Mouse (Mus musculus): ENCODE measurements around the gene Slc4a8. TPM values are rescaled to one million over a fixed set of nuclear protein-coding genes. Genes with fewer than 3 reads are reported as not detected.
"Not testable (repeated sequence)": the region's sequence is repeated elsewhere in the genome, so short reads cannot be mapped to it uniquely, and the experiment has no call there.

Gene Slc4a8
- total RNA-seq, 2 experiments from 2014 or later: 6.1 to 7.9 TPM

GRCm38 (mm10) chr15:100743238-100743637 lies 18.3 kb upstream of the Slc4a8 start:
- DNase-seq: no peak

GRCm38 (mm10) chr15:100746478-100747120 lies 14.9 kb upstream of the Slc4a8 start:
- DNase-seq: peak in 1 of 2 experiments; percentile 35

- peak in 1 of 2 experiments; percentile 25 for DNase-seq
Measured at GRCm38 (mm10) chr15:100747121-100747963, 14.2 kb upstream of the Slc4a8 start.

GRCm38 (mm10) chr15:100748584-100748983 lies 13.0 kb upstream of the Slc4a8 start:
- DNase-seq: no peak

DNA sequence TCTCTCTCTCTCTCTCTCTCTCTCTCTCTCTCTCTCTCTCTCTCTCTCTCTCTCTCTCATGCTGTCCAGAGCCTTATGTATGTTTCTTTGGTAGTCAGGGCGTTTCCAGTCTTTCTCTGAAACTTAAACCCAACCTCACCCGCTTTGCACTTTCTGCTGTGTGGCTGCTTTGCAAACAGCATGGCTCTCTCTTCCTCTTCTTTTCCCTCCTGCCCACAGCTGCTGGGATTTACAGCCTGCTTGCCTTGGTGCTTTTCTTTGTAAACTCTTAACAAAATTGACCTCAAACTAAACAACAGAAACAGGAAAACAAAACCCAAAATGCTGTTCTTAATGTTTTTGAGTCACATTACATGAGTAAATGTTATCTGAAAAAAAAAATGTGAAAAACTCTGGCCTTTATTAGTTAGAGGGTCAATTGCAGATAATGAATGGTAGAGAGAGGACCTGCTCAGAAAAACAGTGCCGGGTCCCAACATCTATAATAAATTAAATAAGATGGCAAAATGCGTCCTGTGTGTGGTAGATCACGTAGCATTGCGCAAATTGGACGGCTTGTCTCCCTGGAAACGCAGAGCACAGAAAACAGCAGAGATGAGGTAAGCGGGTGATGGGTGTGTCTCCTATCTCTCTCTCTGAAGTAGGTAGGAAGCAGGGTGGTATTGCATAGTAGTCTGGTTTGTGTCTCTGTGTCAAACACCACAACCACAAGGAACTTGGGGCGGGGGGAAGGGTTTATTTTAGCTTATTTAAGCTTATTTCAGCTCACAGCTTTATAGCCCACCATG lies 11.6 kb upstream of the Slc4a8 start:
- DNase-seq: no peak

DNA sequence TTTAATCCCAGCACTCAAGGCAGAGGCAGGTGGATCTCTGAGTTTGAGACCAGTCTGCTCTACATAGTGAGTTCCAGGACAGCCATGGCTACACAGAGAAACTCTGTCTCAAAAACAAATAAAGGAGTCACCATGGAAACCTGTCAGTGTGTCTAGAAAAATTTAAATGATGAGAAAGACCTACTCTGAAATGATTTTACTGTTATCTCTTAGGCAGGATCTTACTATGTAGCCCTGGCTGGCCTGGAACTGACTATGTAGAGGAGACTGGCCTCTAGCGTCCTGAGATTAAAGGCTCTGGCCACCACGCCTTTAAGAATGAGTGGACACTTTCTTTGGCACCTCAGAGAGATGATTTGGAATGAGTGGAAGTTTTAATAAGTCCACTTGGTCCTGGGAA lies 9.1 kb upstream of the Slc4a8 start:
- DNase-seq: no peak

DNA sequence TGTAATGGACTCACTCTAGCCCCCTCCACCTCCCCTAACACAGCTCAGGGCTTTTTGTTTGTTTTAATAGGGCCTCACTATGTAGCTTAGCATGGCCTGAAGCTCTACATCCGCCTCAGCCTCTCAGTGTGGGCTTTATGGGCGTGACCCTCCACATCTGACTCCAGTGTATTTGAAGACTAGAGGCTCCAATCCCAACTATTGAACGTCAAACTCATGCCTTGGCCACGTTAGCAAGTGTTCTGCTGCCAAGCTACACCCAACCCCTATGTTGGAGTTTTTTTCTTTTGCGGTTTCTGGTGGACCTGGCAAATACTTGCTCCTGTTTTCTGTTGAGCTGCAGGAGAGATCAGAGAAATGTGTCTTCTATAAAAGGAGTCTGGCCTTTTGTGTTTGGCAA lies 8.5 kb upstream of the Slc4a8 start:
- no peak for DNase-seq

DNA sequence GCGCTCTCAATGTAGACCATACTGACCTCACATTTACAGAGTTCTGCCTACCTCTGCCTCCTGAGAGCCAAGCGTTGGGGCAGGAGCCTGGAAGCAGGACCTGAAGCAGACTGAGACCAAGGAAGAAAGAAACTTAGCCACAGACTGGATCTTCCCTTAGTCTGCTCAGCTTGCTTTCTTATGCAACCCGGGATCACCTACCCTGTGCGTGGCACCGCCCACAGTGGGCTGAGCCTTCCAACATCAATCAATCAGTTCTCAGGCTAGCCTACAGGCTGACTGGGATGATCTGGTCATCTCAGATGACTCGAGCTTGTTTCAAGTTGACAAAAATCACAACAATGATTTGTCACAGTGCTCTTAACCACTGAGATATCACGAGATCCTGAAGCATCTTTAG lies 7.5 kb upstream of the Slc4a8 start:
- peak in 1 of 2 experiments; percentile 16 for DNase-seq

DNA sequence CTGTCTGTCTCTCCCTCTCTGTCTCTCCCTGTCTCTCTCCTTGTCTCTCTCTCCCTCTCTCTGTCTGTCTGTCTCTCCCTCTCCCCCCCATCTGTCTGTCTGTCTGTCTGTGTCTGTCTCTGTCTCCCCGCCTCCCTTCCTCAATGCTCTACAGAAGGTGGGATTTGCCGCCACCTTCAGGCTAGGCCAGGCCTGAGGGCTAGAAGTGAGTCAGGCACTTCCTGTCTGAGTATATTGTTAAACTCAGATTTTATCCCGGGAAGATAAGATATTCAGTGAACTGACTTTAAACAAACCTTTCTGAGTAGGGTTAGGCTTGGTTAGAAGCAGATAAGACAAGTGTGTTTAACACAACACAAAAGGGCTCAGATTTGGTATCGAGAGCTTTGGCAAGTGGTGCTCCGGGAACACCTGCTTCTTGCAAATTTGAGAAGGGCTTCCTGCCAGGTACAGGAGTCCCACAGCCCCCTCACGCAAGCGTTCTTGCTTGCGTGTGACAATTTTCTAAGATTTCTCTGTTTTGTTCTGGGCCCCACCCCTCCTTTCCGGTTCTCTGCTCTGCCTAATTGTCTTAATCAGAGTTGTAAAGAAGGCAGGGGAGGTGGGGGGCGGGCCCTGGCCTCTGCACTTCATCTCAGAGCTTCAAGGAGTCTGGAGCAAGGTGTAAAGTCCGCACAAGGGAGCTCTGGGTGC lies 6.6 kb upstream of the Slc4a8 start:
- DNase-seq: peak; percentile 36 to 60

- no peak for DNase-seq
Measured at GRCm38 (mm10) chr15:100755498-100755859, 6.1 kb upstream of the Slc4a8 start.

- DNase-seq: no peak
Measured at GRCm38 (mm10) chr15:100755881-100756624, 5.5 kb upstream of the Slc4a8 start.

DNA sequence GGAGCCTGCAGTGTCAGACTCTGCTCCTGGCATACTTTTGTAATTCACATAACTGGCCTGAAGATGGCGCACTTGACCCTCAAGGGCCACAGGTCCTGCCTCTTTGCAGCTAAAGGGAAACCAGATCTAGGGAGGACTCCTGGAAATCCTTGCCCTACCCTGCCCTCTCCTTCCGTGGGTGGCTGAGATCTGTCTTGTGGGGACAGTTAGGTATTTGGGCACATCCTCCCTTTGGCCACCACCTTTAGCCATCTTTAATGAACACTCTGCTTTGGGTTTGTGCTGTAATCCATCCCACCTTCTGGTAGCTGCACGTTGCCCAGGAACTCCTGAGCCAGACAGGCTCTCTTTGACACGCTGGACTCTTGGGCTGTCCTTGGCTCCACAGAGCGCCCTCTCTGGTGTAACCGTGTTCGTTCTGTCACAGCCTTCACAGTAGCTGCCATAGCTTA lies 4.0 kb upstream of the Slc4a8 start:
- peak; percentile 62 to 73 for DNase-seq

- DNase-seq: no peak
Measured at GRCm38 (mm10) chr15:100759286-100759685, 2.3 kb upstream of the Slc4a8 start.

DNA sequence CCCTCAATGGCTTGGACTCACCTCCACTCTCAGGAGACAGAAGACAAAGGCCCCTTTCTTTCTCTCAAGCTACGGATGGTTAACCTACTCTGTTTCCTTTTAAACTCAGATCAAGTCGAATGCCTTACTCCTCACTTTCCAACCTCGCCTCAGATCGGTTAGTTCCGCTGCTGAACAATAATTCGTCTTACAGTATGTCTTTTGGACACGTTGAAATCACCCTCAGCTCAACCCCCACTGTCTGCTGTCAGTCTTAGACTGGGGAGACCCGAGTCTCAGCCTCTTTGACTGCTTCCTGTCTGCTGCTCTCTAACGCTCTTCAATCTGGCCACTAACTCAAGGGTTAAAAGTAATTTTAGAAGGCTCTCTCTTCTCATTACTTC lies 520 bp upstream of the Slc4a8 start:
- DNase-seq: no peak

GRCm38 (mm10) chr15:100762649-100763048 lies 1.1 kb downstream of the Slc4a8 start:
- DNase-seq: no peak

- peak; percentile 36 to 46 for DNase-seq
Measured at GRCm38 (mm10) chr15:100764163-100764951, 2.8 kb downstream of the Slc4a8 start.

- no peak for DNase-seq
Measured at GRCm38 (mm10) chr15:100766826-100767225, 5.3 kb downstream of the Slc4a8 start.

GRCm38 (mm10) chr15:100767851-100768250 lies 6.3 kb downstream of the Slc4a8 start:
- no peak for DNase-seq

GRCm38 (mm10) chr15:100769023-100769422 lies 7.5 kb downstream of the Slc4a8 start:
- not testable (repeated sequence) for DNase-seq

GRCm38 (mm10) chr15:100770338-100770737 lies 8.8 kb downstream of the Slc4a8 start:
- no peak for DNase-seq

All from adrenal gland, postnatal 36 days (tissue).